Mouse (Mus musculus) myocyte (in vitro differentiated cells): ENCODE measurements around the gene Pdlim7.

Experiments used
- POLR2A ChIP-seq: IDR thresholded peaks from one replicate; pipeline ENCODE4 v1.6.1; 2011; ENCODE audit warnings: low read depth, mild to moderate bottlenecking, control low read depth, moderate library complexity; ENCODE audit not compliant: insufficient read length
- POLR2AphosphoS2 ChIP-seq: IDR thresholded peaks from one replicate; pipeline ENCODE4 v1.6.1; 2011; ENCODE audit warnings: low read depth, control low read depth; ENCODE audit not compliant: insufficient read length

- TF ChIP-seq POLR2AphosphoS2, result no peak
- TF ChIP-seq POLR2A, result no peak
Observed at GRCm38 (mm10) chr13:55523278-55523677, 9.8 kb upstream of the Pdlim7 start.
